Mouse (Mus musculus): ENCODE data around the gene Pak1ip1. TPM values are rescaled to one million over a fixed set of nuclear protein-coding genes. Genes with fewer than 3 reads are reported as not detected.
"Not testable (repeated sequence)": the region's sequence is repeated elsewhere in the genome, so short reads cannot be mapped to it uniquely, and the experiment has no call there.

The Pak1ip1 gene
- polyA plus RNA-seq, 1 experiment: 63.9 TPM

DNA sequence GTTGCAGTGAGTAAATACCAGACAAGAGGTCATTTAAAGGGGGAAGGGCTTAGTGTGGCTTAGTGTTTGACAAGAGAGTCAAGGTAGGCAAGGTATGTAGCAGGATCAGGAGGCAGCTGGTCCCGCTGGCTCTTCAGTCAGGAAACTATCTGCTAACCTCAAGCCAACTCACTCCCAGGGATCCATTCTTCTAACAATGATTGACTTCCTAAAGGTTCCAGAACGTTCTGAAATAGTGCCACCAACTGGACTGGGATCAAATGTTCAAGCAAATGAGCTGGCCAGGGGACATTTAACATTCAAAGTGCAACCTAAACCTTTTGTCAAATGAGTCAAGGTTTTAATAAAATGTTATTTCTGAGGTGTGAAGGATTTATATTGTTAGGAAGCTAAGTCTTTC is 21.5 kb upstream of the Pak1ip1 start:
- Histone ChIP-seq H3K79me3 (ENCODE audit: low read depth) (no peaks in the 10 kb centered on the region), H3ac (ENCODE audit: control insufficient read depth, insufficient read length, low read depth) (no peak overlapping the region), H3K4me3 (ENCODE audit: insufficient read depth, poor library complexity, severe bottlenecking) (no peak overlapping the region), H3K79me2 (ENCODE audit: control insufficient read depth, insufficient read depth) (no peaks in the 10 kb centered on the region), H3K36me3 (ENCODE audit: control insufficient read depth, insufficient read depth) (no peaks in the 10 kb centered on the region), H3K27me3 (ENCODE audit: control insufficient read depth, insufficient read depth, insufficient read length) (no peaks in the 10 kb centered on the region)
- TF ChIP-seq MYOG (IDR thresholded peaks at IDR 0.05; ENCODE audit: control insufficient read depth, extremely low read depth, insufficient read length) (no peak), FOSL1 (IDR thresholded peaks at IDR 0.05; ENCODE audit: insufficient read depth, low read length, poor library complexity, severe bottlenecking) (no peak), CEBPB (IDR thresholded peaks at IDR 0.05; ENCODE audit: low read depth) (no peak), USF1 (IDR thresholded peaks at IDR 0.05; ENCODE audit: low read depth) (no peak), MAX (IDR thresholded peaks at IDR 0.05) (no peak), MYOD1 (IDR thresholded peaks at IDR 0.05; ENCODE audit: control insufficient read depth, insufficient read length, low read depth) (no peak), CTCF (IDR thresholded peaks at IDR 0.05; ENCODE audit: control insufficient read depth, insufficient read depth, insufficient read length) (no peak)

DNA sequence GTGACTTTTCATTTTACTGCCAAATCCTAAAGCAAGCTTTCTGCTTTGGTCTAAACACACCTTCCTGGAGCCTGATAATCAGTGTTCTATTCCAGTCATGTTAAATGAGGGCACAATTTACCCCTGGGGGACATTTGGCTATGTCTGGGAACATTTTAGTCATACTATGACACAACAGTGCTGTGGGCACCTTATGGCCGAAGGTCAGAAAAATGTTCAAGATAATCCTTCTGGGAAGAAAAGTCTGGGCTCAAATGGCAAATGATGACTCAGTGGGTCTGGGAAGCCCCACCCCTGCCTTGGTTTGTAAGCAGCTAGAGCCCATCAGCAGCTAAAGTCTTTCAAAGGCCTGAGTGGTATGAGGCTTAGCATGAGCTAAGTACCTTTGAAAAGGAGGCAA is 18.1 kb upstream of the Pak1ip1 start:
- TF ChIP-seq CEBPB (IDR thresholded peaks at IDR 0.05; ENCODE audit: low read depth) (peak; percentile 64), MYOD1 (IDR thresholded peaks at IDR 0.05; ENCODE audit: control insufficient read depth, insufficient read length, low read depth) (no peak), FOSL1 (IDR thresholded peaks at IDR 0.05; ENCODE audit: insufficient read depth, low read length, poor library complexity, severe bottlenecking) (peak; percentile 43)
- Histone ChIP-seq H3K79me3 (ENCODE audit: low read depth) (no peaks in the 10 kb centered on the region), H3K27me3 (ENCODE audit: control insufficient read depth, insufficient read depth, insufficient read length) (no peaks in the 10 kb centered on the region), H3K79me2 (ENCODE audit: control insufficient read depth, insufficient read depth) (no peaks in the 10 kb centered on the region), H3ac (ENCODE audit: control insufficient read depth, insufficient read length, low read depth) (no peak overlapping the region), H3K4me3 (ENCODE audit: insufficient read depth, poor library complexity, severe bottlenecking) (no peak overlapping the region), H3K36me3 (ENCODE audit: control insufficient read depth, insufficient read depth) (no peaks in the 10 kb centered on the region)

DNA sequence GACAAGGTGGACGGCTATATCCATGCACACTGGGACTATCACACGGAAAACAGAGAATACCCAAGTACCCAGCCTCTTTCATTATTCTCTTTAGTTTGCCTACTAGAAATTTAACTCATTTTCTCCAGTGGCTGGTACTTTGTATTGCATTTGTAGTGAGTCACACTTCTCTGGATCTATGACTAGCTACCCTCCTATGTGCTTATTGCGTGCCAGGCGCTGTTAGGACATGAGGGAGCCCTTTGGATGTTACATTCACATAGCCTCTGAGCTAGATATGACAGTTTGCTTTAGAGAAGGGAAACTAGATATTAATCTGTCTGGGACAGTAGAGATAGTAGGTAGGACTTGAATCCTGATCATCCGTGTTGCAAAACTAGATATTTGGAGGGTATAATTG is 14.7 kb upstream of the Pak1ip1 start:
- TF ChIP-seq CTCF (IDR thresholded peaks at IDR 0.05; ENCODE audit: control insufficient read depth, insufficient read depth, insufficient read length) (no peak), MAX (IDR thresholded peaks at IDR 0.05) (no peak), USF1 (IDR thresholded peaks at IDR 0.05; ENCODE audit: low read depth) (no peak), MYOG (IDR thresholded peaks at IDR 0.05; ENCODE audit: control insufficient read depth, extremely low read depth, insufficient read length) (no peak), FOSL1 (IDR thresholded peaks at IDR 0.05; ENCODE audit: insufficient read depth, low read length, poor library complexity, severe bottlenecking) (no peak), MYOD1 (IDR thresholded peaks at IDR 0.05; ENCODE audit: control insufficient read depth, insufficient read length, low read depth) (no peak), CEBPB (IDR thresholded peaks at IDR 0.05; ENCODE audit: low read depth) (no peak)
- Histone ChIP-seq H3K4me3 (ENCODE audit: insufficient read depth, poor library complexity, severe bottlenecking) (no peak overlapping the region), H3K27me3 (ENCODE audit: control insufficient read depth, insufficient read depth, insufficient read length) (no peaks in the 10 kb centered on the region), H3ac (ENCODE audit: control insufficient read depth, insufficient read length, low read depth) (no peak overlapping the region), H3K79me3 (ENCODE audit: low read depth) (no peaks in the 10 kb centered on the region), H3K36me3 (ENCODE audit: control insufficient read depth, insufficient read depth) (no peaks in the 10 kb centered on the region), H3K79me2 (ENCODE audit: control insufficient read depth, insufficient read depth) (no peaks in the 10 kb centered on the region)

DNA sequence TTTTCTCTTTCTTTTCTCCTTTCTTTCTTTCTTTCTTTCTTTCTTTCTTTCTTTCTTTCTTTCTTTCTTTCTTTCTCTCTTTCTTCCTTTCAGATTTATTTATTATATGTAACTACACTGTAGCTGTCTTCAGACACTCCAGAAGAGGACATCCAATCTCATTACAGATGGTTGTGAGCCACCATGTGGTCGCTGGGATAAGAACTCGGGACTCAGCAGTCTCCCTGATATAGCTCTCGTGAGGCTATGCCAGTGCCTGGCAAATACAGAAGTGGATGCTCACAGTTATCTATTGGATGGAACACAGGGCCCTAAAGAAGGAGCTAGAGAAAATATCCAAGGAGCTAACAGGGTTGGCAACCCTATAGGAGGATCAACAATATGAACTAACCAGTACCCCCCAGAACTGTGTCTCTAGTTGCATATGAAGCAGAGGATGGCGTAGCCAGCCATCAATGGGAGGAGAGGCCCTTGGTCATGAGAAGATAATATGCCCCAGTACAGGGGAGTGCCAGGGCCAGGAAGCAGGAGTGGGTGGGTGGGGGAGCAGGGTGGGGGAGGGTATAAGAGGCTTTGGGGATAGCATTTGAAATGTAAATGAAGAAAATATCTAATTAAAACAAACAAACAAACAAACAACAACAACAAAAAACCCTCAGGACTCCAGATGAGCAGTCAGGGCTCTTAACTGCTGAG is 13.1 kb upstream of the Pak1ip1 start:
- H3K79me3 ChIP-seq (ENCODE audit: low read depth); H3ac ChIP-seq (ENCODE audit: control insufficient read depth, insufficient read length, low read depth); H3K79me2 ChIP-seq (ENCODE audit: control insufficient read depth, insufficient read depth); H3K4me3 ChIP-seq (ENCODE audit: insufficient read depth, poor library complexity, severe bottlenecking); H3K27me3 ChIP-seq (ENCODE audit: control insufficient read depth, insufficient read depth, insufficient read length); H3K36me3 ChIP-seq (ENCODE audit: control insufficient read depth, insufficient read depth): not testable (repeated sequence)

DNA sequence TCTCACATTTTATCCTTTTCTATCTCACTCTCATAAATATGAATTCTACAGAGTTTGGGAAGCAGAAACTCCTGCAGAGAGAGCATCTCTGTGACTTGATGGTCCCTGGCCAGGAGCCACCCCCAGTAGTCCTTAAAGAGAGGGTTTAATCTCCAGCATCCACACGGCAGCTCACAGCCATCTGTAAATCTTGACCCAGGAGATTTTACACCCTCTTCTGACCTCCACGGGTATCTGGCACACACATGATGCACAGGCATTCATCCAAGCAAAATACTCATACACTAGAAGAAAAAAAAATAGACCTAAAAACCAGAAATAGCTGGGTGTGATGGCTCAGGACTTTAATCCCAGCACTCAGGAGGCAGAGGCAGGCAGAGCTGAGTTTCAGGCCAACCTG is 12.4 kb upstream of the Pak1ip1 start:
- TF ChIP-seq MYOG (IDR thresholded peaks at IDR 0.05; ENCODE audit: control insufficient read depth, extremely low read depth, insufficient read length) (no peak), FOSL1 (IDR thresholded peaks at IDR 0.05; ENCODE audit: insufficient read depth, low read length, poor library complexity, severe bottlenecking) (no peak), CEBPB (IDR thresholded peaks at IDR 0.05; ENCODE audit: low read depth) (no peak)
- H3K27me3 ChIP-seq (ENCODE audit: control insufficient read depth, insufficient read depth, insufficient read length): no peaks in the 10 kb centered on the region

DNA sequence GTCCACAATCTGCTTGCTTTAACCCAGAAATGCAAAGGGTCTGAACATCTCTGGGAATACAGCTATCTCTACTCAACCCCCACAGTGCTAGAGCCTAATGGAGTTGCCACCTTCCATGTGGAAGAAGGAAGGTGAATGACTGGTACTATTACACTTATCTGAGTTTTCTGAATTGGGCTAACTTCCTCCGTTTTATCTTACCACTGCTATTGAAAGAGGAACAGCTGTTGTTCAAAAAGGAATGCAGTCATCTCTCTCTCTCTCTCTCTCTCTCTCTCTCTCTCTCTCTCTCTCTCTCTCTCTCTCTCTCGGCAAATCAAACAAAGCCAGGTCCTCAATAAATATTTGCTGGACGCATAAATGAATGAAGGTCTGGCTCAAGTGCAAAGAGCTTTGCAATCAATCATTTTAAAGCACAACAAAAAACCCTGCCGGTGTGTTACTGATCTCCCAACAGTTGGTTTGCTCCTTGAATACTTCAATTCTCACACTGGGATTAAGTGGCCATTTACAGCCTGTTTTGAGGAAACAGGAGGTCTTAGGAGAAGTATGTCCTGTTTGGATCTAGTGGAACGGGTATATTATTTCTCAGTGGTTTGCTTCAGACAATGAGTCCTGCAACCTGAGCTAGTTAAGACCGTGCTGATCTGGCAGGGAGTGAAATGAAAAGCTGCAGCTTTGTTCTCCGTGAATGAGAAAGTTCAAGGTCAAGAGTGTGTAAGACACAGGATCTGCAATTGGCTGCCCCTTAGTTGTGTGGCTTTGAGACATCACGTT is 6.1 kb upstream of the Pak1ip1 start:
- no peak overlapping the region for H3K4me3 ChIP-seq (ENCODE audit: insufficient read depth, poor library complexity, severe bottlenecking)
- H3K36me3 ChIP-seq (ENCODE audit: control insufficient read depth, insufficient read depth): no peaks in the 10 kb centered on the region
- H3K27me3 ChIP-seq (ENCODE audit: control insufficient read depth, insufficient read depth, insufficient read length): no peaks in the 10 kb centered on the region
- no peaks in the 10 kb centered on the region for H3K79me3 ChIP-seq (ENCODE audit: low read depth)
- H3K79me2 ChIP-seq (ENCODE audit: control insufficient read depth, insufficient read depth): no peaks in the 10 kb centered on the region
- H3ac ChIP-seq (ENCODE audit: control insufficient read depth, insufficient read length, low read depth): no peak overlapping the region
- TF ChIP-seq CTCF (IDR thresholded peaks at IDR 0.05; ENCODE audit: control insufficient read depth, insufficient read depth, insufficient read length) (no peak), USF1 (IDR thresholded peaks at IDR 0.05; ENCODE audit: low read depth) (no peak), CEBPB (IDR thresholded peaks at IDR 0.05; ENCODE audit: low read depth) (no peak), FOSL1 (IDR thresholded peaks at IDR 0.05; ENCODE audit: insufficient read depth, low read length, poor library complexity, severe bottlenecking) (no peak), MYOD1 (IDR thresholded peaks at IDR 0.05; ENCODE audit: control insufficient read depth, insufficient read length, low read depth) (no peak), MAX (IDR thresholded peaks at IDR 0.05) (no peak)

More for the DNA sequence above, 12.4 kb upstream of the Pak1ip1 start:
- no peak overlapping the region for H3ac ChIP-seq (ENCODE audit: control insufficient read depth, insufficient read length, low read depth)
- no peaks in the 10 kb centered on the region for H3K79me3 ChIP-seq (ENCODE audit: low read depth)
- no peaks in the 10 kb centered on the region for H3K79me2 ChIP-seq (ENCODE audit: control insufficient read depth, insufficient read depth)
- no peak overlapping the region for H3K4me3 ChIP-seq (ENCODE audit: insufficient read depth, poor library complexity, severe bottlenecking)
- H3K36me3 ChIP-seq (ENCODE audit: control insufficient read depth, insufficient read depth): no peaks in the 10 kb centered on the region

DNA sequence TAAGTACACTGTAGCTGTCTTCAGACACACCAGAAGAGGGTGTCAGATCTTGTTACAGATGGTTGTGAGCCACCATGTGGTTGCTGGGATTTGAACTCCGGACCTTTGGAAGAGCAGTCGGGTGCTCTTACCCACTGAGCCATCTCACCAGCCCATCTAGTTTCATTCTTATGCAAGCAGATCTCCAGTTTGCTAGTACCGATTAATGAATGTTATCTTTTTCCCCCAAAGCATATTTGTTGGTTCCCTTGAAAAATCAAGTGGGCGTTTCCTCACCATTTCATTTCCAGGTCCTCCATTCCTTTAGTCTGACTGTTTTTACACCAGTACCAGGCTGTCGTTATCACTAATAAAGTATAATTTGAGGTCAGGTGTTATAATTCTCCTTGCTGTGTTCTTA is 2.3 kb upstream of the Pak1ip1 start:
- not testable (repeated sequence) for H3ac ChIP-seq (ENCODE audit: control insufficient read depth, insufficient read length, low read depth); H3K4me3 ChIP-seq (ENCODE audit: insufficient read depth, poor library complexity, severe bottlenecking); H3K36me3 ChIP-seq (ENCODE audit: control insufficient read depth, insufficient read depth); H3K27me3 ChIP-seq (ENCODE audit: control insufficient read depth, insufficient read depth, insufficient read length)
- peaks cover 26% of the 10 kb centered on the region for H3K79me2 ChIP-seq (ENCODE audit: control insufficient read depth, insufficient read depth)
- H3K79me3 ChIP-seq (ENCODE audit: low read depth): peaks cover 23% of the 10 kb centered on the region

All from C2C12 (cell line).